Mouse (Mus musculus) skeletal muscle tissue, adult 2 months (tissue): ENCODE measurements around the gene Nup93.
A peak's percentile ranks its signal among the peaks of the same experiment; 100 is the strongest.
"Not testable (repeated sequence)": the region's sequence is repeated elsewhere in the genome, so short reads cannot be mapped to it uniquely, and the experiment has no call there.

ENCODE experiments used
- DNase-seq: peaks from one replicate; pipeline ENCODE4 v3.0.0-alpha.2; 2012; ENCODE audit warnings: low read depth, low spot score

Nup93 gene

GRCm38 (mm10) chr8:94214252-94215173 lies at the start of gene Nup93:
TSS of gene Nup93 (plus strand) at chr8:94214564.
- DNase-seq, result peak; percentile 98

GRCm38 (mm10) chr8:94165772-94166171 lies 48.6 kb upstream of the Nup93 start:
- not testable (repeated sequence) for DNase-seq

GRCm38 (mm10) chr8:94167244-94167643 lies 47.1 kb upstream of the Nup93 start:
- DNase-seq, result peak; percentile 72

- no peak for DNase-seq
Measured at GRCm38 (mm10) chr8:94169547-94169946, 44.8 kb upstream of the Nup93 start.

DNA sequence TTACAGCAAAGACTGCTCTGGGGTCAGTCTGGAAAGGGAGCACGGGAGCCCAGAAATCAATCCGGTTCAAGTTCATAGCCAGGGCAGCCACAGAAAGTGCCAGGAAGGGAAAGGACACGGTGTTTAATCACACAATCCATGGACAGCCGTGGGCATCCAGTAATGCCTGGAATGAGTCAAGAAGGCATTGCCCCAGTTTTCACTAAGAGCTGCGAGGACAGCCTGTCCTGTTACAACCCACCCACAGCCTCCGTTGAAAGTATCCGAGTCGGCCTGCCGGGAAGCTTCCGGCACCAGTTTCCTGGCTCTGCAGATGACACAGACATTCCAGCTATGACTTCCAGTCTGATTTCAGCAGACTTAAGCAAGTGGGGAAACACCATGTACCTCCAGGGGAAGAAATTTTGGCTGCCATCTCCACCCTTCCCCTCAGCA lies 43.0 kb upstream of the Nup93 start:
- peak; percentile 81 for DNase-seq

GRCm38 (mm10) chr8:94172075-94172808 lies 42.1 kb upstream of the Nup93 start, which contains the start of gene Mt2:
TSS of gene Mt2 (plus strand) at chr8:94172664.
- peak; percentile 77 for DNase-seq

DNA sequence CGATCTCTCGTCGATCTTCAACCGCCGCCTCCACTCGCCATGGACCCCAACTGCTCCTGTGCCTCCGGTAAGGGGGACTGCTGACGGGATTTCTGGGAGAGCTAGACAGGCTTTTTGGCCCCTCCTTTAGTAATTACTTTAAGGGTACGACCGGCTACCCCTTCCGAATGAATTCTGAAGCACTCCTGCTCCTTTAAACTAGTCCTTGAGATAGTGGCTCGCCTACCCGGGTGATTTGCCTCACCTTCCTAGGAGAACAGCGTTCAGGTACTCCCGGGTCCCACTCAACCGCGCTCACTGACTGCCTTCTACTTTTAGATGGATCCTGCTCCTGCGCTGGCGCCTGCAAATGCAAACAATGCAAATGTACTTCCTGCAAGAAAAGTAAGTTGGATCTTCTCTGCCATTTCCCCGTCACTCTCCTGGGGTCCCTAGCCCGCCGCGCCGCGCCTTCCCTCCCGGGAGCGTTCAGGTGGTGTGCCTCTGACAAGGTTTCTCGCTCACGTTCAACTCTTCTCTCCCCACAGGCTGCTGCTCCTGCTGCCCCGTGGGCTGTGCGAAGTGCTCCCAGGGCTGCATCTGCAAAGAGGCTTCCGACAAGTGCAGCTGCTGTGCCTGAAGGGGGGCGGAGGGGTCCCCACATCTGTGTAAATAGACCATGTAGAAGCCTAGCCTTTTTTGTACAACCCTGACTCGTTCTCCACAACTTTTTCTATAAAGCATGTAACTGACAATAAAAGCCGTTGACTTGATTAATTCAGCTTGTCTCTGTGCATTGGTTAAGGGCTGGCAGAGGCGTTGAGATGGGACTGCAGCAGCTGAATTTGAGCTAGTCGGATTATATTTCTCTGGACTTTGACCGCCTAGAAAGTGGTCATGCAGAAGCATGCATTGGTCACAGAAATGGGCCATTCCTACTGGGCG lies 41.3 kb upstream of the Nup93 start:
- DNase-seq, result no peak

- DNase-seq, result no peak
Measured at GRCm38 (mm10) chr8:94173848-94174403, 40.4 kb upstream of the Nup93 start.

- DNase-seq, result no peak
Measured at GRCm38 (mm10) chr8:94174619-94175213, 39.6 kb upstream of the Nup93 start.

GRCm38 (mm10) chr8:94177716-94178390 lies 36.5 kb upstream of the Nup93 start:
- DNase-seq, result no peak

- peak; percentile 96 for DNase-seq
Measured at GRCm38 (mm10) chr8:94178857-94179712, 35.3 kb upstream of the Nup93 start, which contains the start of gene Mt1. TSS of gene Mt1 (plus strand) at chr8:94179082.

- no peak for DNase-seq
Measured at GRCm38 (mm10) chr8:94179713-94180560, 34.4 kb upstream of the Nup93 start.

GRCm38 (mm10) chr8:94180561-94180908 lies 33.8 kb upstream of the Nup93 start:
- DNase-seq, result no peak

GRCm38 (mm10) chr8:94182055-94182929 lies 32.1 kb upstream of the Nup93 start:
- no peak for DNase-seq

DNA sequence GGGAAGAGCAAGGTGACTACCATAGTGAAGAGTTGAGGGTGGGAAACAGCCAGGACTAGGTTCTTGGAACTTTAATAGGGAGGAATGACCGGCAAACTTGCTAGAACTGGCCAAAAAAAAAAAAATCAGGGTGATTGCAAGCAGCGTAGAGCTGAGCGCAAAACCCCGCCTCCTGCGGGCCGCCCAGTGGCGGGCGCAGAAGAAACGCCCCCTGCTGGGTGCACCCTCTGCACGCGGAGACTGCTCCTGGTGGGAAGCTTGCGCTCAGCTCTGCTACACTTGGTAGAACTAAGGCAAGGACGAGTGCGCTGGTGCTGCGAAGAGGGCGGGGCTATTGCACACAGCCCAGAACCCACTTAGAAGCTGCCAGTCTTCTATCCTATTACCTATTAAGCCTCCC lies 31.2 kb upstream of the Nup93 start:
- DNase-seq, result peak; percentile 80

GRCm38 (mm10) chr8:94184357-94184843 lies 30.0 kb upstream of the Nup93 start:
- no peak for DNase-seq

DNA sequence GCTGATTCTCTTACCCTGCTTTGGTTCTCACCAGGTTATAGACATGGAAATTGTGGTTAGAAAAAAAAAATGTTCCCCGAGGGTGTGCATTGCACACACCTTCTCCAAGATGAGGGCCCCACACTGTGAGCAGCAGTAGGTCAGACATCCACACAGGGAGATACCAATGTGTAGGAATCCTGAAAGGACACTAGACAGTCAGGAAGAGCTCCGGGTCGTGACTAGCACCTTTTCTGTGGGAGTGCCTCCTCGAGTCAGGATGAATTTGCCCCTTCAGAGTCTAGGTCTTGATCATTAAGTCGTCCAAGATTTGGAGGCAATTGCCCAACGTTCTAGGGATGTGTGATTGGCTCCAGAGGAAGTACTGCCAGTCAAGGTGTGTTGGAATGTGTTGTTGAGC lies 28.6 kb upstream of the Nup93 start:
- no peak for DNase-seq
